Mouse (Mus musculus): ENCODE data around the gene Ttc12.
A peak's percentile ranks its signal among the peaks of the same experiment; 100 is the strongest.

The Ttc12 gene

GRCm38 (mm10) chr9:49485892-49486311 lies at the start of gene Ttc12:
TSS of gene Ttc12 (minus strand) at chr9:49486225.
- DNase-seq (ENCODE audit: low spot score) = peak; percentile 74

- DNase-seq (ENCODE audit: low spot score) = no peak
Observed at GRCm38 (mm10) chr9:49534958-49535357, 48.9 kb upstream of the Ttc12 start.

DNA sequence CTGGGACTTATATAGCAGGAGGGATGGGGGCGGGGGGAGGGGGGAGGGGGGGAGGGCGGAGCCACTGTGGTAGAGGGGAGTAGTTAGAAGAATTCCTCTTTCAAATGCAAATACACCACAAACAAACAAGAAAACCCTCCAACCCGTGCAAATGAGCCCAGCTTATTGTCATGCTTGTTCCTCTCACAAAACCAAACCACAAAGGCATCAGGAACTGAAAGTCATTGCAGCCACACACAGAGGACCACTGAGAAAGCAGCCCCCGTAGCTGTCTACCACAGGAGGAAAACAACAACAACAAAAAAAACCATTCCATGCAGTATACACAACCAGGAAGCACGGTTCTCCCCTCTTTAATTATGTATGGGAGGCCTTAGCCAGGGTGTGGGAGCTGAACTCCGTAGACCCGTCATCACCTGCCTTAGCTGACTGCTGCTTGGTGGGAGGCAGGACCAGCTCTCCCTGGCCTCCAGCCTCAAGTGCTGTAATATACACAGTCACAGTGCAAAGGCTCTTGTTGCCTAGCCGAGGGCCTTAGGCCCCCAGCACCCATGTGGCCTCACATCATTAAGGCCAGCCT lies 48.0 kb upstream of the Ttc12 start:
- no peak for DNase-seq (ENCODE audit: low spot score)

DNA sequence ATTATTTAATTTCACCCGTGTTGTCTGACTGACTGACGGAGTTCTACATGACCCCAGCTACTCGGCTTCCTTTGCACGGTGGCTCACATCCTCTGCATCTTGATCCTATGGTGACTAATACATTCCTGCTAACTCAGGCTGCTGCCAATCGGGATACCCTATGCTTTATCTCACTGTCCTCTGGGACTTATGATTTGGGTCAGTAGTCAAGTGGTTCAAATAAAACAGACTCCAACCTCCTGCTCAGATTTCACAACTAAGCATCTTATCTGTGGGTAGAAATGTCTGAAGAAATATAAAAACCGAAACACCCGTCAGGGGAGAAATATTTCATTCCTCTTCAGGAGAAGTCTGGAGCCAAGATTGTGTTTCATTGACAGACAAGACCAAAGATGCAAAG lies 47.4 kb upstream of the Ttc12 start:
- no peak for DNase-seq (ENCODE audit: low spot score)

DNA sequence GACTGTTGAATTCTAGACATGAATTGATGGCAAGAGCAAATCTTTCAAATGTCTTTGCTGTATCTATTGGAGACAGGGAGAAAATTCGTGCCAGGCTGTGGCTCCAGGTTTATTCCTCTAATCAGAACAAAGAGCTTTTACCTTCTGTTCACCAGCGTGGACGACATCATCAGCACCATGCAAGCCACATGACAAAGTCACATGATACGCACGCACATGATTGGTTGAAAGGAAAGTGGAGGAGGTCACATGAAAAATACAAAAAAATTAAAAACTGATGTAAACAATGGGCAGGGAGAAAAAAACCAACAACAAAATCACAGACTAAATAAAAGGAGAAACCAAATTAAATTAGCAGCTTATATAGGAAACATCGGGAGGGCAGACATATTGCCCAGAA lies 45.8 kb upstream of the Ttc12 start:
- no peak for DNase-seq (ENCODE audit: low spot score)

DNA sequence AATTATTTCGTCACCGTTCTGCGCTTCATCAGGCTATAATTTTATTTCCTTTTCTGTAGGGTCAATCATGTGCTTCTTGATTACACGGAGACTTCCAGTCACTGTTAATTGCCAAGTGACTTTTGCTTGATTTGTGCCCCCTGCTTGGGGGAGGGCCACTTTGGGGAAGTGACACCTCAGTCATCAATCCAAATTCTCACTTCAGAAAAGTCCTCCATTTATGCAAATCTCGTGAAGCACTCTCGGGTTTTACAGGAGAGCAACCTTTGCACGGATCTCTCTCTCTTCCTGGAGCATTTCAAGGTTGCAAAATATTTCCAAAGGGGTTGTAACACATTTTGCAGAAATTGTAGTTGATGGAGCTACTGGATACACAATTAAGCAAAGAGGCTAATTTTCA lies 45.2 kb upstream of the Ttc12 start:
- no peak for DNase-seq (ENCODE audit: low spot score)

DNA sequence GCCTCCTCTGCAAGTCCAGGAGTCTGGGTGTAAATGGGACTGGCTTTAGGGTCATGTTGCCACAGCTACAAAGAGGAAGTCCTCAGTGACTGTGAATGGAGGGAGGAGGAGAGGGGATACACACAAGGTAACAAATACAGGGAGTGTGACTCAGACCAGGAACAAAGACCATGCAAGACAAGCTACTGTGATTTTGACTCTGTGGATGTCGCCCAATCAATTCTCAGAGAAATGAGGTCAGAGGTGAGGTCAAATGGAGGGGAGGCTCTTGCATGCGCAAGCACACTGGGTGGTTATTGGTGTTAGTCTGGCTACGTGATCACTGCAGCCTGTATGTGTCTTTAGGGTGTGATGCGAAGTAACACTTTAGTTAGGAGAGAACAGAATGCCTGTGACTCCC lies 44.7 kb upstream of the Ttc12 start:
- no peak for DNase-seq (ENCODE audit: low spot score)

- DNase-seq (ENCODE audit: low spot score) = no peak
Observed at GRCm38 (mm10) chr9:49529366-49529959, 43.4 kb upstream of the Ttc12 start.

DNA sequence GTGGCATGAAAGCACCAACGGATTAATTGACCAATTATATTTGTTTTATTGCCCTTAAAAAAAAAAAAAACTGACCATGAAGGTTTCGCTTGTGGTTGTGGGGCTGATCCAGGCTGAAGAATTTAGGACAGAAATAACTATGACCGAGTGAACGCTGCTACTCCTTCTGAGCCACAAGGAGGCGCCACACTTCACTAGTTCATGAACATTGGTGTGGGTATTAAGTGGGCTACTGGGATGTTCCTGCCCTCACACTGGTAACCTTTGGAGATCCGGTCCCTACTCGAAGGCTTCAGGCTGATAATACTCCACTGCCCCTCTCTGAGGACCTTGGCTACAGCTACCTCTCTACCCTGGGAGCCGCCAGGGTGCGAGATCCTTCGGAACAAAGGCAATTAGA lies 42.9 kb upstream of the Ttc12 start:
- no peak for DNase-seq (ENCODE audit: low spot score)

GRCm38 (mm10) chr9:49528026-49528425 lies 42.0 kb upstream of the Ttc12 start:
- DNase-seq (ENCODE audit: low spot score) = no peak

DNA sequence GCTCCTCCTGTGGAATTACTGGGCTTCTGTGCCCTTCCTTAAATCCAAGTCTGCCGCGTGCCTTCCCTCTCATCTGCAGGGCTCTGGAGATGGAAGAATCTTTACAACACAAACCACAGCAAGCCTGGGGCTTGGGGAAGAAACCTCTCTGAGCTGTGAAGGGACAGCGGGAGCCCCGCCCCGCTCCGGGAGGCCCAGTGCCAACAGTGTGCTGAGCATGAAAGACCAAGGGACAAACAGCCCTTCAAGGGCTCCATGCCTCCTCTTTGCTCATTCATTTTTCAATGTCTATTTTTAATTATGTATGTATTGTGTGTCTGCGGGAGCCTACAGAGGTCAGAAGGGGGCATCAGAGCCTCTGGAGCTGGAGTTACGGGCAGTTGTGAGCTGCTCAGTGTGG lies 41.3 kb upstream of the Ttc12 start:
- DNase-seq (ENCODE audit: low spot score) = no peak

DNA sequence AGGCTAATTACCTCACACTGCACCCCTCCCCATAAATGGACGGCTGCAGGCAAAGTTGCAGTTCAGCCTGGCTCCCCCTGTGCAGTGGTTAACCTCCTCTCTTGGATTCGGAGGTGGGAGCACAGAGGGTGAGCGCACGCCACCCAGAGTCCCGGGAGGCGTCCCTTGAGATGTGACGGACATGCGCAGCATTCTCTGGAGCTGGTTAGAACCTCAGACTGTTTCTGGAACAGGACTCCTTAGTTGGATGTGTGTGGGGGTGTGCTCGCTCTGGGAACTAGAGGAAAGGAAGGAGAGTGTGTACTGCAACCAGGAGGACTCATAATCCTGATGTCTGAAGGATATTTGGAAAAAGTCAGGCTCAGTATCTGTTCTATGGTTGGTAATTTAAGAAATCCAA lies 38.7 kb upstream of the Ttc12 start:
- DNase-seq (ENCODE audit: low spot score) = no peak

DNA sequence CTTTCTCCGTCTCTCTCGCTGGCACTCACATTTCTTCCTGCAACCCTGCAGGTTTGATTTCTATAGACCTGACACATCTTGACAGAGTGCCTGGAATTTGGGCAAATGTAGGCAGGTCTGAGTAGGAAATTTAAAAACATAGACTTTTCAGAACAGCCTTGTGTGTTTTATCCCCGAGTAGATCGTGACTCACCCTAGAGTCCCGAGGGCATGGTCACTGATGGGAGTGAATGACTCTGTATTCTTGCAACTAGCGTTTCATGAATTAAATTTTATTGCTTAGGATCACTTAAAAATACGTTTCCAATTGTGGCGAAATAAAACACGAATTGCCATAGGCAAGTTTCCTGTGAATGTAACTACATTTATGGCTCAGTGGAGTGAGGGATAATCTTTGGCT lies 37.9 kb upstream of the Ttc12 start:
- DNase-seq (ENCODE audit: low spot score) = no peak

DNA sequence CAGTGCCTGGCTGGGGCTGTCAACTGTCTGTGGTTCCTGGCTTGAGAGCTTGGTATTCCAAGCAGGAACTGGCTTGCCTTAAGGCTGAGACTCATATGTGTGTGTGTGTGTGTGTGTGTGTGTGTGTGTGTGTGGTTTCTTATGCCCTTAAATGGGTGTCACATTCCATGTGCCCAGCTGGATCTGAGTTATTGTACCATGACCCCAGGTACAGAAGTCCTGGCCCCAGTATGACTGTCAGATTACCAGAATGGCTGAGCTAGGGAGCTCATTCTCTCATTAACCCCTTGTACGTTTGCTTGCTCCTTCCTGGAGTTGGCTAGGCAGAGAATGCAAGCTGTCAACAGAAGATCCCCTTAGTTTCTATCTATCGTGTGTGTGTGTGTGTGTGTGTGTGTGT lies 28.3 kb upstream of the Ttc12 start:
- no peak for DNase-seq (ENCODE audit: low spot score)

GRCm38 (mm10) chr9:49510666-49511065 lies 24.6 kb upstream of the Ttc12 start:
- DNase-seq (ENCODE audit: low spot score) = no peak

DNA sequence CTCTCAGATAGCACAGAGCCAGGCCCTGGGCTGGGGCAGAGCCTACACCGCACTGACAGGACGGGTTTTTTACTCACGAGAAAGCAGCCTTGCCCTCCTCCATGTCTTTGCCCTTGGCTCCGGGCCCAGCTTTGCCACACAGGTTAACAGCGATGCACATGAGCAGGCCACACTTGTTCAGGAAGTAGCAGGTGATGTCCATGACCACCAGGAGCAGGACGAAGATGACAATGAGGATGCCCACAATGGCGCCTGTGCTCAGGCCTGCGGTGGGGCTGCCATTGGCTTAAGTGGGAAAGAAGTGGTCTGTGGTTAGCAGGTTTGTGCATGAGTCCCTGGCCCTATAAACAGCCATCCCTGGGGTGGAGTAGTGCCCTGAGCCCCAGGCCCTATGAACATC lies 23.6 kb upstream of the Ttc12 start:
- no peak for DNase-seq (ENCODE audit: low spot score)

DNA sequence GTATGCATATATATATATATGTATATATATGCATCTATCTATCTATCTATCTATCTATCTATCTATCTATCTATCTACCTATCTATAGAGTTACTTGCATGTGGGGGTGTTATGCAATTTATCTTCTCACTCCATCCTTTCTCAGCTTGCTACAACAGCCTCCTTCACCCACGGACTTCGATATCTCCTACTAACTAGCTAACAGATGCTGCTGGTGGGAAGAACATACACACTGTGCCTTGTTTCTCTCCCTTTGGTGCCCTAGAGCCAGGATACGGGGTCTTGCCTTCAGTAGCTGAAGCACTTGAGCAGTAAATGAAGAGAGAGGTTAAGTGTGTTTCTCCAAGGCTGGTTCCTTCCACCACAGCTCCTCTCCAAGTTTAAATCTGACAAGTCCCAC lies 23.1 kb upstream of the Ttc12 start:
- no peak for DNase-seq (ENCODE audit: low spot score)

- no peak for DNase-seq (ENCODE audit: low spot score)
Observed at GRCm38 (mm10) chr9:49507829-49508585, 22.0 kb upstream of the Ttc12 start.

GRCm38 (mm10) chr9:49504658-49505057 lies 18.6 kb upstream of the Ttc12 start:
- DNase-seq (ENCODE audit: low spot score) = no peak

DNA sequence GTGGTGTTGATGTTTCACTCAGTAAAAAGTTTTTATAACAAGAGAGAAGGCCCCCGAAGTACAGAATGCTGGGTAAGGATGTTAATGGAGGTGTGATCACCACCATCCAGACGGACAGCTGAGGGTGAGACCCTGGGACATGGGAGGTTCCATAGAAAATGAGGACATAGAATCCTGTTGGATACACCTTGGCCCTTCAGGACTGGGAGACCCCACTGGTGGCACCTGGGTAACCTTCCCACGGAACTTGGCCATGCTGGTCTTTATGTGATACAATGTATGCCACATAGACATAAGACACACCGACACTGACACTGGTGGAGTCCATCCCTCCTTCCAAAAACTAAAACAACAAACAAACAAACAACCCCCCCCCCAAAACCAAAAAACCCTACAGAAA lies 16.2 kb upstream of the Ttc12 start:
- DNase-seq (ENCODE audit: low spot score) = no peak

DNA sequence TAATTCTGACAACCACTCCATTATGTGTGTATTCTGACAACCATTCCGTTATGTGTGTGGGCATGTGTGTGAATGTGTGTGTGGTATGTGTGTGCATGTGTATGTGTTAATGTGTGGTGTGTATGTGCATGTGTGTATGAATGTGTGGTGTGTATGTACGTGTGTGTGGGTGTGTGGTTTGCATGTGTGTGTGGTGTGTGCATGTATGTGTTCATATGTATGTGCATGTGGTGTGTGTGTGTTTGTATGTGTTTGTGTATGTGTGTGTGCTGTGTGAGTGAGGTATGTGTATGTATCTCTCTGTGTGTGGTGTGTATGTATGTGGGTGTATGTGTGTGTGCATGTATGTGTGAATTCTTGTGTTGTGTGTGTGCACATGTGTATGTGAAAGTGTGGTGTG lies 13.9 kb upstream of the Ttc12 start:
- DNase-seq (ENCODE audit: low spot score) = no peak

DNA sequence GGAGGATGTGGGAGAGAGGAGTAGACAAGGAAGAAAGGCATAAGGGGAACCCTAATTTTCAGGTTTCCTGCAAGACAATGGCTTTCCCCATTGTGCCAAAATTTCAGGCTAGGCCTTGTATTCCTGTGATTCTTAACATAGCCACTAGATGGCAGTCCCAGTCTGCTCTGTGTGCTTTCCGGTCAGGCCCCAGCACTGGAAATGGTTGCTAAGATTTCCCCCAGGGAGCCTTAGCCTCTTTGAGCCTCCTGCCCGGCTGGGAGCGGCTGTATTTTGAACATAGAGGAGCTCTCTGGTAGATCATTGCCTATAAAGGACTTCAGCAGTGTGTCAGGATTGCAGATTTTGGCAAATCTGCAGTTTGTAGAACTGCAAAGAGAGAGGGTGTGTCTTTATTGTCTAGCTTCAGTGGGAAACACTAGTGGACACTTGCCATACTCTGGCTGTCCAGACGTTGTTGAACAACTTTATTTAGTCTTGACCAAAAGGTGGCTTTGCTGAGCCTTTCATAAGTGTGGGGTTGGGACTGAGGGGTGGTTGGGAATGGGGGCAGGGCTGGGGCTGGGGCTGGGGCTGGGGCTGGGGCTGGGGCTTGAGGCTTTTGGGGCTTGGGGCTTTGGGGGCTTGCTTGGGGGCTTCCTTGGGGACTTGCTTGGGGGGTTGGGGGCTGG lies 8.1 kb upstream of the Ttc12 start:
- DNase-seq (ENCODE audit: low spot score) = peak; percentile 44

DNA sequence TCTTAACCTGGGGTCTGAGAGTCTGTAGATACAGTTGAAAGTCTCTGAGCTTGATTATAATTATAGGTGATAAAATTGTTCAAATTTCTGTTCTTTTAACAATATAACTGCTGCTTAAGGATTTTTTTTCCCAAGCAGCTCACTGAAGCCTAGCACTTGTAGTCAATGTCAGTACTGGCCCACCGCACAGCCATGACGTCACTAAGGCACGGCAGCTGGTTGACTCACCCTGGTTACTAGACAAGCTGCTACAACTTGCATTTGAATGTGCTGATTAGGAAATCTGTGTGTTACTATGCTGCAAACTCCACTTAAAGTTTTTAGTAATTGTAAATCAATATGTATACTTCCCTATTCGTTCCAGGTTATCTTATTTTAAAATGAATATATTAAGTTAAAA lies 4.6 kb upstream of the Ttc12 start:
- no peak for DNase-seq (ENCODE audit: low spot score)
